Mouse (Mus musculus): ENCODE data around the gene Slc22a16. TPM values are rescaled to one million over a fixed set of nuclear protein-coding genes. Genes with fewer than 3 reads are reported as not detected.

The Slc22a16 gene
- polyA plus RNA-seq (2014; fragmentation: Illumina TruSeq; extraction: RNeasy Lipid Tissue Mini Kit (QIAGEN cat#74804); ENCODE audit: low read depth, low replicate concordance) = not detected

GRCm38 (mm10) chr10:40570036-40570435 is at the start of gene Slc22a16:
Slc22a16 (plus strand) TSS chr10:40570336.

GRCm38 (mm10) chr10:40629656-40630311 is 59.6 kb downstream of the Slc22a16 start, which contains the start of gene Ddo:
Ddo (plus strand) TSS chr10:40630011.

Other genes with a start within 250 kb of the Slc22a16 start
- gene Cdk19, start 230.8 kb upstream of the Slc22a16 start, polyA plus RNA-seq (2014; fragmentation: Illumina TruSeq; extraction: RNeasy Lipid Tissue Mini Kit (QIAGEN cat#74804); ENCODE audit: low read depth, low replicate concordance) = 11.0 TPM
- gene Ddo, start 59.7 kb downstream of the Slc22a16 start, polyA plus RNA-seq (2014; fragmentation: Illumina TruSeq; extraction: RNeasy Lipid Tissue Mini Kit (QIAGEN cat#74804); ENCODE audit: low read depth, low replicate concordance) = 42.9 TPM
- 0.89 TPM for gene Mettl24, start 112.9 kb downstream of the Slc22a16 start, polyA plus RNA-seq (2014; fragmentation: Illumina TruSeq; extraction: RNeasy Lipid Tissue Mini Kit (QIAGEN cat#74804); ENCODE audit: low read depth, low replicate concordance)